Comparison of ENCODE assay signal across 14 mouse cellular contexts in genomic region chr9:71496637-71497036, GRCm38 (mm10). TPM values are rescaled to one million over a fixed set of nuclear protein-coding genes. Genes with fewer than 3 reads are reported as not detected.
DNase-seq lines count a peak whose midpoint lies in the region; ATAC-seq and TF ChIP-seq lines count a peak whose summit lies in the region.
"Had no signal": no experiment of that assay in that cellular context is flagged by ENCODE, and none has a peak within 500 bp of the region (broad histone marks: within the 10 kb centered on the region; RNA-seq: fewer than 3 reads in every experiment).

No protein-coding gene starts in this region.

- no peak overlapping the region for H3K4me2 ChIP-seq in intestine, postnatal 0 days (replicated peaks; ENCODE audit: low read depth)
- H3K4me2 ChIP-seq in kidney, postnatal 0 days (ENCODE audit: low read length): no peak overlapping the region
- no peak overlapping the region for H3K4me2 ChIP-seq in limb, embryonic 13.5 days (replicated peaks)
- H3K4me2 ChIP-seq: hindbrain, embryonic 13.5 days; lung, embryonic 15.5 days; neural tube, embryonic 13.5 days had no signal

- no peak overlapping the region for H3K9ac ChIP-seq in intestine, postnatal 0 days (ENCODE audit: low read depth, low read length)
- H3K9ac ChIP-seq in kidney, postnatal 0 days (ENCODE audit: low read depth, low read length): no peak overlapping the region
- no peak overlapping the region for H3K9ac ChIP-seq in limb, embryonic 13.5 days
- H3K9ac ChIP-seq: hindbrain, embryonic 13.5 days; lung, embryonic 15.5 days; neural tube, embryonic 13.5 days had no signal

- 0 out of 2 replicates have a peak, but pooled peaks have one; percentile 11 for TF ChIP-seq CTCF in intestine, postnatal 0 days (IDR thresholded peaks at IDR 0.05; ENCODE audit: low read depth)
- no peak; the same call in 1 of the 2 replicates for TF ChIP-seq CTCF in kidney, postnatal 0 days (IDR thresholded peaks at IDR 0.05; ENCODE audit: low read depth)

- ATAC-seq in intestine, postnatal 0 days: peak; percentile 47
- ATAC-seq in kidney, postnatal 0 days (replicated peaks; ENCODE audit: low FRiP score, low read depth): peak; percentile 63; the same call in 1 of the 2 replicates
- no peak for ATAC-seq in limb, embryonic 13.5 days (ENCODE audit: low FRiP score, low read depth)
- ATAC-seq: midbrain, embryonic 16.5 days had no signal

- no peak for DNase-seq in embryonic facial prominence, embryonic 10.5 days (ENCODE audit: low spot score)
- DNase-seq in kidney, postnatal 0 days (ENCODE audit: low spot score): no peak
- no peak for DNase-seq in layer of hippocampus, adult 9-10 months (ENCODE audit: low spot score)
- no peak for DNase-seq in spleen, postnatal 14 days (ENCODE audit: low spot score in 2 of 2)
- no peak for DNase-seq in left cerebral cortex, adult 18-20 months (ENCODE audit: low spot score in 2 of 2)
- DNase-seq: adrenal gland, postnatal 36 days; cerebellum, postnatal 10 days; retina, postnatal 1 day had no signal

- H3K27me3 ChIP-seq in embryonic facial prominence, embryonic 10.5 days (replicated peaks; ENCODE audit: low read depth, poor library complexity, severe bottlenecking): no peaks in the 10 kb centered on the region
- no peaks in the 10 kb centered on the region for H3K27me3 ChIP-seq in intestine, postnatal 0 days (replicated peaks; ENCODE audit: control insufficient read depth, insufficient read depth, low read length)
- no peaks in the 10 kb centered on the region for H3K27me3 ChIP-seq in kidney, postnatal 0 days (ENCODE audit: insufficient read depth, low read length)
- H3K27me3 ChIP-seq in limb, embryonic 13.5 days: peaks cover 41% of the 10 kb centered on the region
- H3K27me3 ChIP-seq: hindbrain, embryonic 13.5 days; lung, embryonic 15.5 days; neural tube, embryonic 13.5 days had no signal

- H3K36me3 ChIP-seq in embryonic facial prominence, embryonic 10.5 days (replicated peaks): no peaks in the 10 kb centered on the region
- no peaks in the 10 kb centered on the region for H3K36me3 ChIP-seq in intestine, postnatal 0 days (ENCODE audit: control insufficient read depth, insufficient read depth)
- H3K36me3 ChIP-seq in kidney, postnatal 0 days (ENCODE audit: insufficient read depth, low read length): no peaks in the 10 kb centered on the region
- no peaks in the 10 kb centered on the region for H3K36me3 ChIP-seq in limb, embryonic 13.5 days
- H3K36me3 ChIP-seq: hindbrain, embryonic 13.5 days; lung, embryonic 15.5 days; neural tube, embryonic 13.5 days had no signal

- H3K27ac ChIP-seq in embryonic facial prominence, embryonic 10.5 days (replicated peaks): peak overlapping the region; percentile 55
- no peak overlapping the region for H3K27ac ChIP-seq in intestine, postnatal 0 days (ENCODE audit: low read depth, low read length)
- H3K27ac ChIP-seq in kidney, postnatal 0 days: no peak overlapping the region
- H3K27ac ChIP-seq in limb, embryonic 13.5 days: peak overlapping the region; percentile 11; the same call in 1 of the 2 replicates
- H3K27ac ChIP-seq: hindbrain, embryonic 13.5 days; lung, embryonic 15.5 days; neural tube, embryonic 13.5 days had no signal

- H3K4me3 ChIP-seq in embryonic facial prominence, embryonic 10.5 days: no peak overlapping the region
- H3K4me3 ChIP-seq in intestine, postnatal 0 days (ENCODE audit: low read depth, low read length): no peak overlapping the region
- H3K4me3 ChIP-seq in kidney, postnatal 0 days (replicated peaks; ENCODE audit: low read depth, low read length): no peak overlapping the region
- no peak overlapping the region for H3K4me3 ChIP-seq in limb, embryonic 13.5 days
- H3K4me3 ChIP-seq: hindbrain, embryonic 13.5 days; lung, embryonic 15.5 days; neural tube, embryonic 13.5 days had no signal

- H3K9me3 ChIP-seq in embryonic facial prominence, embryonic 10.5 days: no peaks in the 10 kb centered on the region
- no peaks in the 10 kb centered on the region for H3K9me3 ChIP-seq in intestine, postnatal 0 days (ENCODE audit: control insufficient read depth)
- H3K9me3 ChIP-seq in kidney, postnatal 0 days (replicated peaks; ENCODE audit: low read length): no peaks in the 10 kb centered on the region
- no peaks in the 10 kb centered on the region for H3K9me3 ChIP-seq in limb, embryonic 13.5 days
- H3K9me3 ChIP-seq: hindbrain, embryonic 13.5 days; lung, embryonic 15.5 days; neural tube, embryonic 13.5 days had no signal

- peaks cover 37% of the 10 kb centered on the region for H3K4me1 ChIP-seq in embryonic facial prominence, embryonic 10.5 days
- 0 out of 2 replicates have a peak, but pooled peaks cover 3% of the 10 kb centered on the region for H3K4me1 ChIP-seq in intestine, postnatal 0 days (replicated peaks; ENCODE audit: control insufficient read depth, insufficient read depth, low read length)
- peaks cover 14% of the 10 kb centered on the region for H3K4me1 ChIP-seq in kidney, postnatal 0 days (replicated peaks; ENCODE audit: insufficient read depth, low read length)
- peaks cover 42% of the 10 kb centered on the region for H3K4me1 ChIP-seq in limb, embryonic 13.5 days

- 42% methylated on average over 2 of the region's 2 CpGs for WGBS in embryonic facial prominence, embryonic 10.5 days
- 13% methylated on average over 2 of the region's 2 CpGs for WGBS in intestine, postnatal 0 days
- 37% methylated on average over 2 of the region's 2 CpGs for WGBS in kidney, postnatal 0 days
- WGBS in limb, embryonic 13.5 days: 23% methylated on average over 2 of the region's 2 CpGs

RNA-seq across cellular contexts. Expression of gene Polr2m, which starts 10.9 kb away (rescaled TPM):
- 582 and 585 TPM in 2 replicates for polyA plus RNA-seq in embryonic facial prominence, embryonic 10.5 days (2016; fragmentation: Nextera tagmentation; extraction: Ambion mirVana)
- 103 TPM in 2 replicates for polyA plus RNA-seq in intestine, postnatal 0 days (2015; fragmentation: Nextera tagmentation; extraction: Ambion mirVana)
- polyA plus RNA-seq in kidney, postnatal 0 days (2015; fragmentation: Nextera tagmentation; extraction: Ambion mirVana): 324 and 337 TPM in 2 replicates
- 512 and 546 TPM in 2 replicates for polyA plus RNA-seq in limb, embryonic 13.5 days (2015; fragmentation: Nextera tagmentation; extraction: Ambion mirVana)
- 100 to 1,000 TPM; 196 to 213 TPM for total RNA-seq in left cerebral cortex, adult 18-20 months (2021)

Comparison
In these comparisons a context has a peak if more than half of its experiments do, and no peak if none do; other contexts are left out.
1. H3K27ac ChIP-seq: peak in embryonic facial prominence, embryonic 10.5 days (single experiment) and limb, embryonic 13.5 days (single experiment); none in intestine, postnatal 0 days (single experiment) and kidney, postnatal 0 days (single experiment).